Mouse (Mus musculus) lung, postnatal 0 days (tissue): ENCODE data around the gene Slc9a7. TPM values are rescaled to one million over a fixed set of nuclear protein-coding genes. Genes with fewer than 3 reads are reported as not detected.

Experiments
- ATAC-seq: fragments of 200-750 bp; cut with Nextera tagmentation; 2 replicates; pipeline ENCODE4 v1.8.0; 2017; ENCODE audit warnings: moderate library complexity
- DNase-seq: peaks from one replicate; pipeline ENCODE4 v3.0.0-alpha.2; 2016; ENCODE audit warnings: low spot score
- H3K27ac ChIP-seq: fragments of 300-500 bp; sonication (generic); 2 replicates; pipeline ENCODE4 v1.5.1; 2014; ENCODE audit warnings: antibody characterized with exemption, mild to moderate bottlenecking, low read length, mixed read lengths
- H3K27me3 ChIP-seq: fragments of 300-500 bp; sonication (generic); replicated peaks from 2 replicates; pipeline ENCODE4 v1.6.1; 2014; ENCODE audit warnings: low read length, mixed read lengths; ENCODE audit not compliant: insufficient read depth
- H3K36me3 ChIP-seq: fragments of 300-500 bp; sonication (generic); 2 replicates; pipeline ENCODE4 v1.6.1; 2014; ENCODE audit warnings: low read length, mixed read lengths; ENCODE audit not compliant: insufficient read depth
- H3K4me1 ChIP-seq: fragments of 300-500 bp; sonication (generic); 2 replicates; pipeline ENCODE4 v1.6.1; 2014; ENCODE audit warnings: antibody characterized with exemption, low read depth, low read length, mixed read lengths; ENCODE audit not compliant: insufficient read depth
- H3K4me2 ChIP-seq: fragments of 300-500 bp; sonication (generic); replicated peaks from 2 replicates; pipeline ENCODE4 v1.6.1; 2014; ENCODE audit warnings: low read depth, mild to moderate bottlenecking, low read length, moderate library complexity, mixed read lengths
- H3K4me3 ChIP-seq: fragments of 300-500 bp; sonication (generic); 2 replicates; pipeline ENCODE4 v1.5.1; 2014; ENCODE audit warnings: low read depth, low read length
- H3K9ac ChIP-seq: fragments of 300-500 bp; sonication (generic); replicated peaks from 2 replicates; pipeline ENCODE4 v1.6.1; 2014; ENCODE audit warnings: low read depth, mild to moderate bottlenecking
- H3K9me3 ChIP-seq: fragments of 300-500 bp; sonication (generic); 2 replicates; pipeline ENCODE4 v1.6.1; 2016; ENCODE audit warnings: low read length, mixed read lengths
- CTCF ChIP-seq: IDR thresholded peaks from 2 replicates; pipeline ENCODE4 v1.5.1; 2016; ENCODE audit warnings: antibody characterized with exemption, mild to moderate bottlenecking
- EP300 ChIP-seq: IDR thresholded peaks from 2 replicates; pipeline ENCODE4 v1.6.1; 2016; ENCODE audit warnings: antibody characterized with exemption, mild to moderate bottlenecking, control low read depth
- WGBS: fragments of 180-500 bp; shearing (Covaris S2); extraction: QIAGEN DNeasy Blood & Tissue Kit; methylation state at CpG from one replicate; pipeline ENCODE4 v1.1.7; 2014; 5-methylcytosine and 5-hydroxymethylcytosine counted together
- polyA plus RNA-seq: library from polyadenylated mRNA; unstranded; fragments of >200 nt; fragmentation: Nextera tagmentation; extraction: Ambion mirVana; gene quantifications from 2 replicates; pipeline ENCODE4 v1.2.1, GENCODE M21; 2015

Slc9a7 gene
- polyA plus RNA-seq, 1 experiment from 2014 or later = 0.54 TPM

GRCm38 (mm10) chrX:20269980-20270379, 21.6 kb downstream of the Slc9a7 start:
- H3K4me1 ChIP-seq = no peaks in the 10 kb centered on the region
- no peak for ATAC-seq
- DNase-seq = no peak
- no peak overlapping the region for H3K27ac ChIP-seq
- H3K27me3 ChIP-seq = no peaks in the 10 kb centered on the region
- no peaks in the 10 kb centered on the region for H3K36me3 ChIP-seq
- H3K9ac ChIP-seq = no peak overlapping the region
- TF ChIP-seq EP300 (no peak), CTCF (no peak)
- no peaks in the 10 kb centered on the region for H3K9me3 ChIP-seq
- WGBS = 62% methylated on average over 3 of the region's 3 CpGs
- H3K4me2 ChIP-seq = no peak overlapping the region
- H3K4me3 ChIP-seq = no peak overlapping the region

GRCm38 (mm10) chrX:20264370-20264769, 27.2 kb downstream of the Slc9a7 start:
- H3K9ac ChIP-seq = no peak overlapping the region
- 56% methylated on average over 2 of the region's 2 CpGs for WGBS
- no peak overlapping the region for H3K4me2 ChIP-seq
- DNase-seq (no peak), ATAC-seq (no peak)
- no peaks in the 10 kb centered on the region for H3K27me3 ChIP-seq
- no peak overlapping the region for H3K4me3 ChIP-seq
- H3K4me1 ChIP-seq = no peaks in the 10 kb centered on the region
- H3K9me3 ChIP-seq = no peaks in the 10 kb centered on the region
- no peak overlapping the region for H3K27ac ChIP-seq
- no peak for TF ChIP-seq EP300
- no peak for TF ChIP-seq CTCF
- H3K36me3 ChIP-seq = no peaks in the 10 kb centered on the region

GRCm38 (mm10) chrX:20228102-20228501, 63.5 kb downstream of the Slc9a7 start:
- Histone ChIP-seq H3K27me3 (no peaks in the 10 kb centered on the region), H3K9me3 (no peaks in the 10 kb centered on the region), H3K4me2 (no peak overlapping the region), H3K4me3 (no peak overlapping the region), H3K4me1 (no peaks in the 10 kb centered on the region), H3K9ac (no peak overlapping the region), H3K36me3 (no peaks in the 10 kb centered on the region), H3K27ac (no peak overlapping the region)
- TF ChIP-seq CTCF = no peak
- no peak for TF ChIP-seq EP300
- DNase-seq = no peak
- no peak for ATAC-seq

- WGBS = 88% methylated on average over 2 of the region's 2 CpGs
- DNase-seq (no peak), ATAC-seq (no peak)
- Histone ChIP-seq H3K4me3 (no peak overlapping the region), H3K4me2 (no peak overlapping the region), H3K9ac (no peak overlapping the region), H3K36me3 (no peaks in the 10 kb centered on the region), H3K27ac (no peak overlapping the region), H3K27me3 (no peaks in the 10 kb centered on the region), H3K4me1 (no peaks in the 10 kb centered on the region), H3K9me3 (no peaks in the 10 kb centered on the region)
- no peak for TF ChIP-seq EP300
- no peak for TF ChIP-seq CTCF
Observed at GRCm38 (mm10) chrX:20221486-20221885, 70.1 kb downstream of the Slc9a7 start.

GRCm38 (mm10) chrX:20185616-20186015, 106.0 kb downstream of the Slc9a7 start:
- Histone ChIP-seq H3K9me3 (no peaks in the 10 kb centered on the region), H3K4me1 (no peaks in the 10 kb centered on the region), H3K27me3 (no peaks in the 10 kb centered on the region), H3K36me3 (no peaks in the 10 kb centered on the region), H3K4me2 (no peak overlapping the region), H3K4me3 (no peak overlapping the region), H3K27ac (no peak overlapping the region), H3K9ac (no peak overlapping the region)
- no peak for DNase-seq
- 71% methylated on average over 3 of the region's 3 CpGs for WGBS
- TF ChIP-seq EP300 (no peak), CTCF (peak; percentile 3; the same call in 1 of the 2 replicates)
- no peak for ATAC-seq

- Histone ChIP-seq H3K4me1 (no peaks in the 10 kb centered on the region), H3K36me3 (no peaks in the 10 kb centered on the region), H3K27ac (no peak overlapping the region), H3K4me2 (no peak overlapping the region), H3K27me3 (no peaks in the 10 kb centered on the region), H3K9ac (no peak overlapping the region), H3K9me3 (no peaks in the 10 kb centered on the region), H3K4me3 (no peak overlapping the region)
- no peak for TF ChIP-seq CTCF
- no peak for TF ChIP-seq EP300
- 86% methylated on average over 1 of the region's 1 CpGs for WGBS
- DNase-seq (no peak), ATAC-seq (no peak)
Observed at GRCm38 (mm10) chrX:20176792-20177191, 114.8 kb downstream of the Slc9a7 start.

GRCm38 (mm10) chrX:20168430-20168829, 123.2 kb downstream of the Slc9a7 start:
- H3K27me3 ChIP-seq = no peaks in the 10 kb centered on the region
- H3K36me3 ChIP-seq = no peaks in the 10 kb centered on the region
- ATAC-seq (no peak), DNase-seq (no peak)
- no peak for TF ChIP-seq CTCF
- TF ChIP-seq EP300 = no peak
- no peaks in the 10 kb centered on the region for H3K9me3 ChIP-seq
- no peak overlapping the region for H3K27ac ChIP-seq
- no peaks in the 10 kb centered on the region for H3K4me1 ChIP-seq
- no peak overlapping the region for H3K9ac ChIP-seq
- no peak overlapping the region for H3K4me2 ChIP-seq
- no peak overlapping the region for H3K4me3 ChIP-seq
